Mouse (Mus musculus) skeletal muscle tissue, adult 2 months (tissue): Measurements from ENCODE around the gene Lrrn4cl.
"Not testable (repeated sequence)": the region's sequence is repeated elsewhere in the genome, so short reads cannot be mapped to it uniquely, and the experiment has no call there.

Experiments
- DNase-seq: peaks from one replicate; pipeline ENCODE4 v3.0.0-alpha.2; 2012; ENCODE audit warnings: low read depth, low spot score

The Lrrn4cl gene

DNA sequence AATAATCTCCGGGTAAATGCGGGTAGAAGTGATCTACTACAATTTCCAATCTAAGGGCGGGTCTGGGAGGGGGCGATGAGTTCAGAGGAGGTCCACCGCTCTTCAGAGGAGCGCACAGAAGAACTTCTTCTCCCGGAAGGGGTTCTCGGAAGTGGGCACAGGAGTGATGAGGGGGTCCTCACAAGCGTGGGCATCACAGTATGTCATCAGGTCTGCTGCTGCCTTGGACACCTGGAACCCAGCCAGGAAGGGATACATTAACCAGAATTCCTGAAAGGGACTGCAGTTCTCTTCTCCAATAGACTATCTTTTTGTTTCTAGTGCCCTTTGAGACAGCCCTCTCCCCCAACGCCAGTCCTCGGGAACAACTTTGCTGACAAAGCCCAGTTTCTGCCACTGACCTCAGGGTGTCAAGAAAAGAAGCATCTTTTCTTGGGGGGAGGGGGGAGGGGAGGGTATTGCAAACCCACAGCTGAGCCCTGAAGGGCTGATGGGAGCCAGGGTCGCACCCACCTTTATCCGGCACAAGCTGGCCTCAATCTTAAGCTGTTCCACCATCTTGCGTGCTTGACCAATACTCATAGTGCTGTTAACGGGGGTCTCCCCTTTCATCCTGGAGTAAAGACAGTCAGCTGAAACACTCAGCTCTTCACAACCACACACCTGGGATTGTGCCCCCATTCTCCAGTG, 12.4 kb upstream of the Lrrn4cl start:
- DNase-seq = peak; percentile 41

DNA sequence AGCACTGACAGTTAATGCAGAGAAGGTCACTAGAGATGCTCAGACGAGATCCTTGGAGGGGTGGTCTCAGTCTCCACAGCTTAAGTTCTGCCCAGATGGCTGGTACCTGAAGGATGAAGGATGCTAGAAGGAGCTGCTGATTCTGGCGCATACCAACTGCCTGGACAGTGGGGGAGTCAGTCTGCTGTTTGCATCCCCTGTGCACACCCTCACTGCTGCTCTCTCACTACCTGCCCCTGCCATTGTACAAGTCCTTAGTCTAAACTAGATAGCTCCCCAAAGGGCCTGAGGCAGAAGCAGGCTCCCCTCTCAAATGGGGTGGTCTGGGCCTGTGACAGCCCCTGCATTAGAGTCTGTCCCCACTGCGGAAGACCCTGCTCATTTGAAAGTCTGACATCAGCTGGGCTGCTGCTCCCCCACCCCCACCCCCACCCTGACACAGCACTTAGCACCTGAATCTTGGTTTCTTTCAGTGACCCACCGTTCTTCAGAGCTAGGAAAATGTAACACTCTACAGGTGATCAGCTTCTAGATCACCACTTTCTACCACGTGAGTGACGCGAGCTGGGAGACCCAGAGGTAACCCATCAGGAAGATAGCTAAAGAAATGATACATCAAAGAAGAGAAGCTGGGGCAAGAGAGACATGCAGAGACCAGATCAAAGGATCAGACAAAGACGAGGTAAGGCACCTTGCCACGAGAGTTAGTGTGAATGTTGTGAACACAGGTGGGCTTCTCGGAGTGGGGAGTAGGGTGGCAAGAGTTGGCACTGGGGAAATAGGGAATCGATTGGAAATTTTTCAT, 11.3 kb upstream of the Lrrn4cl start, which contains the start of gene Gng3:
TSS of gene Gng3 (minus strand) at position 92 of the 805 bp plus-strand sequence.
- no peak for DNase-seq

DNA sequence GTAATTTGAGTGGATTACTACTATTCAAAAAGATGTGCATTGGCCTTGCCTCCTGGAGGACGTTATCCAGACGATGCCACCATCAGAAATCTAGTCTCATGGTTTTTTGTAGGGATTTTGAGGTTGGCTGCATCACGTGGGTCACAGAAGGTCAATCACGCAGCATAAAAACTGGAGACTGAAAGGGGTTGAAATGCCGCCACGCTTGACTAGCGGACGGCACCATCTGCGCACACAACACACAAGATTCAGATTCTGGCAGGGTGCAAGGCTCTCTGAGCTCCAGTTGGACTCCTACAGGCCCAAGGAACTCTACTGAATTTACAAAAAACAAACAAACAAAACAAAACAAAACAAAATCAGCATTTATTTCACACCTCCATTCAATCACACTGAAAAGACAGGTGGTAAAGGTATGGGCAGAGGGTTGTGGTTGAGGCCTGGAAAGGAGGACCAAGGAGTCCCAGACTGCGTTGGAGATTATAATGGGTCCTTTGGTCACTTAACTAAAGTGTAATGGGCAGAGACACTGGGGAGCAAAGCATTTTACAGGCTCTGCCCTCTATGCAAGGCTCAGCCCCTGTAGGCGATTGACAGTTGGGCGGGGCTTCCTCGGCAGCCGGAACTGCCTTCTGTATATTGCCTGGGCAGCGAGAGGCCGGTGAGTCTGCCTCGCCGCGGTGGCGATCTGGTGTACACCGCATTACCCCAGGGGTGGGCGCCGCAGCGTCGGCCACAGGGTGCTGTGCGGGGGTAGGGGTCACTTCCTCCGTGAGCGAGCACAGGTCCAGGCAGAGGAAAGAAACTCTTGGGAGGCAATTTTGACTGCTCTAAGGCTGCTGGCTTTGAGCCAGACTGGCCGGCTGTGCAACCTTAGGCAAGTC, 10.4 kb upstream of the Lrrn4cl start:
- peak; percentile 54 for DNase-seq

DNA sequence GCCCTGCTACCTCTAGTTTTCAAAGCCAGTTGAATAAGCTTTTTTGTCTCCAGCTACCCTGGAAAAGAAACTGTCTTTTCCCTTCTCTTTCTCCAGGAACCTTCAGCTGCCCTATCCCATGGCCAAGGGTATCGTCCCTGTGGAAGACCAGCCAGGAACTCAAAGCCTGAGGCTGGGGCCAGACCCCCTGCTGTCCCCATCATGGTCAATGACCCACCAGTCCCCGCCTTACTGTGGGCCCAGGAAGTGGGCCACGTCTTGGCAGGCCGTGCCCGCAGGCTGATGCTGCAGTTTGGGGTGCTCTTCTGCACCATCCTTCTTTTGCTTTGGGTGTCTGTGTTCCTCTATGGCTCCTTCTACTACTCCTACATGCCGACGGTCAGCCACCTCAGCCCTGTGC, 9.6 kb upstream of the Lrrn4cl start:
- no peak for DNase-seq

DNA sequence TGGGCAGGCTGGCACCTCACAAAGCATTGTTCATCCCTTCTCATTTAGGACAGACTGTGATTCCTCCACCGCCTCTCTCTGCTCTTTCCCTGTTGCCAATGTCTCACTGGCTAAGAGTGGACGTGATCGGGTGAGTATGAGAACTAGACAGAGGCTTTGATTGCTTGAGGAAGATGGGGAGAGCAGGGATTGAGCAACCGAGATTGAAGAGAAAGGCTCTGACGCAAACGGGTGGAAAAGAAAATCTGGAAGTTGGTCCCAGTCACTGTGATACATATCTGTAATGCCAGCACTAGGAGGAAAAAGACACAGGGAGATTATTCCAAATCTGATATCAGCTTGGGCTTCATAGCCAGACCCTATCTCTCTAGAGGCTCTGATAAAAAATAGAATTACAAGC, 7.6 kb upstream of the Lrrn4cl start:
- no peak for DNase-seq

DNA sequence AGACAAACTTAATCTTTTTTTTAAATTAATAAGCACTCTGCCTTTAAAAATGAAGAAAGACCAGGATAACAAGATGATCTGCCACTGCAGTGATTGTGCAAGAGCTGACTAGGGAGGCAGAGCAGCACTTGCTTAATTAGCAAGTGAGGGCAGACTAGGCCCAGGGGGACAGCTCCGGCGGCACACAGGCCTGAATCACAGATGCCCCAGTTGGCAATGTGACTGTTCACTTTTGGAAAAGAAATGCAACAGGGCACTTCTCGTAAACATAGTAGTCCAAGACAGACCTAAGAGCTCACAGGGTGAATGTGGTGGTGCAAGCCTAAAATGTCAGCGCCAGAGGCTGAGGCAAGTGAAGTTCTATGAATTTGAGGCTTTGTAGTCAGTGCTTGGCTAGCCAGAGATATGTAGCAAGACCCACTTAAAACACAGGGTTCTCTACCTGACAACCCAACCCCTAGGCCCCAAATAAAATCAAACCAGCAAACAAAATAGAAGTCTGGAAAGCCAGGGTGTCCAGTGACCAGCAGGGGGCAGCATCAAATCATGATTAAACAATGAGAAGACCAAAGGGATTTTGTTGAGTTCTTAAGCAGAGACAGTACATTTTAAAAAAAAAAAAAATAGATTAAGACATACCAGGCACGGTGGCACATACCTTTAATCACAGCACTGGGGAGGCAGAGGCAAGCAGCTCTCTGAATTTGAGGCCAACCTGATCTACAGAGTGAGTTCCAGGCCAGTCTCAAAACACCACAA, 6.0 kb upstream of the Lrrn4cl start:
- peak; percentile 56 for DNase-seq

DNA sequence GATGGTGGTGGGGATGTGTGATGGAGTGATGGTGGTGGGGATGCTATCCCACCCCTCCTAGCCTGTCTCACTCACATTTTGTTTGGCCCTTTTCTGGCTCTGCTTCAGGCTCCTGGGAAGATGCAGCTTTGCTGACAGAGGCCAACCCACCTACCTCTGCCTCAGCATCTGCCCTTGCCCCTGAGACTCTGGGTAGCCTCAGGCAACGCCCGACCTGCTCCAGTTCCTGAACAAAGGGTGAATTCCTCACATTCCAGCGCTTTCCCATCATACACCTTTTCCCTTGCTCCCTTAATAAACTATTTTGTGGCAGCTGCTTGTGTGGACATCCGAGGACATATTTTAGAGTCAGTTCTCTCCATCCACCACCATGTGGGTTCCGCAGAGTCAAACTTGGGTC, 2.2 kb upstream of the Lrrn4cl start:
- DNase-seq = no peak

DNA sequence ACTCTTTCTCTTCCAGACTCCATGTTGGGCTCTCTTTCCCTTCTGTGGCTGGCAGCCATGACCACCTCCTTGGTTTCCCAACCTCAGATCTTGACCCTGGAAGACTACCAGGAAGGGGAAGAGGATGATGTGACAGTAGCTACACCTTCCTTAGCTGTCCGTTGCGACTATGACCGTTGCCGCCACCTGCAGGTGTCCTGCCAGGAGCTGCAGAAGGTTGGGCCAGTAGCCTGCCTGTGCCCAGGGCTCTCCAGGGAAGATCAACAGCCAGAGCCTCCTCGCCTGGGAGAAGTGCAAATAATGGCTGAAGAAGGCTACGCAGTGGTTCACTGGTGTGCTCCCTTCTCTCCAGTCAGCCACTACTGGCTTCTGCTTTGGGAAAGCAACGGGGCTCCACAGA, 1.1 kb downstream of the Lrrn4cl start:
- no peak for DNase-seq

DNA sequence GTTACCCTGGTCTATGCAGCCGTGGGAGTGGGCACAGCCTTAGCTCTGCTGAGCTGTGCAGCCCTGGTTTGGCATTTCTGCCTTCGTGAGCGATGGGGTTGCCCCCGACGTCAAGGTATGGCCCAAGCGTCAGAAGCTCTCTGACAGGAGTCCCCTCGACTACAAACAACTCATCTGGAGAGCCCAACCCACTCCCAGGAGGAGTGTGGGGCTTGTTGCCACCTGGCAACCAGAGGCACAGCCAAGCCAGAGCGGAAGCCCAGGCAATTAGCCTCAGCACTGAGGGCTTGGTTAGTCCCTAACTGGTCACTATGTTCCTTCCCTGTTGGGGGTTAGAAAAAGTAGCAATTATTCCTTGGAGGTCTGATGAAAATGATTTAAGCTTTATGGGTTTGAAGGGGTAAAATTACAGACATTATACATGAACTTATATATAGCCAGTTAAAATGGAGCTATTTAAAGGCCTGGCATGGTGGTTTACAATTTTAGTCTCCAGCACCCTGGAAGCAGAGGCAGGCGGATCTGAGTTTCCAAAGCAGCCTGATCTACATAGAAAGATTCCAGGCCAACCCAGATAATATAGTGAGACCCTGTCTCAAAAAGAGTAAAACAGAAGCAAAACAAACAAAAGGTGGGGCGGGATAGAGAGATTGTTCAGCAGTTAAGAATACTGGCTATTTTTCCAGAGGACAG, 1.8 kb downstream of the Lrrn4cl start:
- peak; percentile 59 for DNase-seq

DNA sequence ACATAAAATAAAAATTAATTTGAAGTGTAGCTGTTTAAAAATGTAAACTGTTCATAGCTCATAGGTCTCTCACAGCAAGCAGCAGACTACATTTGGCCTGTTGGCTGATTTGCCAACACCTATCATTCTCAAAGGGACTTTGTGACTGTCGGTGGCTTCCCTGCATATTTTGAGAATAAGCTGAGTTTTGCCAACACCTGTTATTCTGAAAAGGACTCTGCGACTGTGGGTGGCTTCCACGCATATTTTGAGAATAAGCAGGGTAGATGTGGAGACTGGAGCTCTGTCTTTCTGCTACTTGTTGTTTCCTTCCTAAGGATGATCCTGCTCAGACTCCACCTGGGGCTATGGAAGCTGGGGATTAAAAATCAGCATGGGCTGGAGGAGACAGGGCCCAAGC, 2.5 kb downstream of the Lrrn4cl start:
- no peak for DNase-seq

DNA sequence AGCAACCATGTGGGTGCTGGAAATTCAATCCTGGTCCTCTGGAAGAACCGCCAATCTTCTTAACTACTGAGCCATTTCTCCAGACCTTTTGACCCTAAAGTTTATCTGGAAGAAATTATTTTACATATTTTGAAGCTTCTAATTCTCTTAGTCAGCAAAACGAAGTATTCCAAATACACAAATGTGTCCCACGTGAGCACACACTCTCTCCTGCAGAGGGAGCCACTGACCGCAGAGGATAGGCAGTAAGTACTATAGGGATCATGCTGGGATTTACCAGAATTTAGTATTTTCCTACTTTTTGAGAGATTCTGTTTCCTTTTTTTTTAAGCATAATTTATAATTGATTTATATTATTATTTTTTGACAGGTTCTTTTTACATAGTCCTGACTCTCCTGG, 7.1 kb downstream of the Lrrn4cl start:
- DNase-seq = no peak

DNA sequence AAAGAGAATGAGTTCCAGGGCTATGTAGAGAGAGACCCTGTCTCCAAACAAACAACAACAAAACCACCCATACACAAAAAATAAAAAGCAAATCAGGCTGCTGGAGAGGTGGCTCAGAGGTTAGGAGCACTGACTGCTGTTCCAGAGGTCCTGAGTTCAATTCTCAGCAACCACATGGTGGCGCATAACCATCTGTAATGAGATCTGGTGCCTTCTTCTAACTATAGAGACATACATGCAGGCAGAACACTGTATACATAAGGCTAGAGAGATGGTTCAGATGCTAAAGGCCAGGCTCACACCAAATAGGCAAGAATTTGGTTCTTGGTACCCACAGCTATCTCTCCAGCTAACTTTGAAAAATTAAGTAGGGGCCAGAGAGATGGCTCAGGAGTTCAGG, 8.4 kb downstream of the Lrrn4cl start:
- DNase-seq = no peak

DNA sequence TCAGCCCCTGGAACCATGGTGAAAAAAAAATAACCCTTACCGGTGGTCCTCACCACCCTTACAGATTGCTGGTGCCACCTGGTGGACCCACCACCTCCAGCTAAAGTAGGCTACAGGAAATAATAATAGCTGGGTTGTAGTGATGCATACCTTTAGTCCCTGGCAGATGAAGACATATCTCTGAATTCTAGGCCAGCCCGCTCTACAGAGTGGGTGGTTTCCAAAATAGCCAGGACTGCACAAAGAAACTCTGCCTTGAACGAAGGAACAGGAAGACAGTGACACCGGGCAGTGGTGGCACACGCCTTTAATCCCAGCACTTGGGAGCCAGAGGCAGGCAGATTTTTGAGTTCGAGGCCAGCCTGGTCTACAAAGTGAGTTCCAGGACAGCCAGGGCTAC, 13.7 kb downstream of the Lrrn4cl start:
- no peak for DNase-seq

DNA sequence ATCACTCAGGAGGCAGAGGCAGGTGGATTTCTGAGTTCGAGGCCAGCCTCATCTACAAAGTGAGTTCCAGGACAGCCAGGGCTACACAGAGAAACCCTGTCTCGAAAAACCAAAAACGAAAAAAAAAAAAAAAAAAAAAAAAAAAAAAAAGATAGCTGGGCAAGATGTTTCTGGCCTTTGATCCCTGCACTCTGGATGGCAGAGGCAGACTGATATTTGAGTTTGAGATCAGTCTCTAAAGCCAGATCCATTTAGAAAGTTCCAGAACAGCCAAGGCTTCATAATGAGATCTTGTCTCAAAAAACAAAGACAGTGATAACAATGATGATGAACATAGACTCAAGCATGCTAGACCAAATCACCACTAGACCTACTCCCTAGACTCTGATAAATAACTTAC, 19.8 kb downstream of the Lrrn4cl start:
- not testable (repeated sequence) for DNase-seq

DNA sequence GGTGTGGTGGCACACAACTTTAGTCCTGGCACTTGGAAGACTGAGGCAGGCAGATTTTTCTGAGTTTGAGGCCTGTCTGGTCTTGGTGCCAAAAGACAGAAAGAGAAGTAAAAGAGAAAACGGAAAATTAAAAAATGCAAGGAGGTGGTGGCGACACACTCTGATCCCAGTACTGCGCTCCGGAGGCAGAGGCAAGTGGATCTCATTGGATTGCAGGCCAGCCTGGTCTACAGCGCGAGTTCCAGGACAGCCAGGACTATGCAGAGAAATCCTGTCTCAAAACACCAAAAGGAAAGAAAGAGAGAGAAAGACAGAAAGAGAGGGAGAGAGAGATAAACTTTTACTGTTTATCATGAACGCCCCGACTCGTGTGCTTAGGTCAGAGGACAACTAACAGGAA, 20.3 kb downstream of the Lrrn4cl start:
- DNase-seq = no peak

DNA sequence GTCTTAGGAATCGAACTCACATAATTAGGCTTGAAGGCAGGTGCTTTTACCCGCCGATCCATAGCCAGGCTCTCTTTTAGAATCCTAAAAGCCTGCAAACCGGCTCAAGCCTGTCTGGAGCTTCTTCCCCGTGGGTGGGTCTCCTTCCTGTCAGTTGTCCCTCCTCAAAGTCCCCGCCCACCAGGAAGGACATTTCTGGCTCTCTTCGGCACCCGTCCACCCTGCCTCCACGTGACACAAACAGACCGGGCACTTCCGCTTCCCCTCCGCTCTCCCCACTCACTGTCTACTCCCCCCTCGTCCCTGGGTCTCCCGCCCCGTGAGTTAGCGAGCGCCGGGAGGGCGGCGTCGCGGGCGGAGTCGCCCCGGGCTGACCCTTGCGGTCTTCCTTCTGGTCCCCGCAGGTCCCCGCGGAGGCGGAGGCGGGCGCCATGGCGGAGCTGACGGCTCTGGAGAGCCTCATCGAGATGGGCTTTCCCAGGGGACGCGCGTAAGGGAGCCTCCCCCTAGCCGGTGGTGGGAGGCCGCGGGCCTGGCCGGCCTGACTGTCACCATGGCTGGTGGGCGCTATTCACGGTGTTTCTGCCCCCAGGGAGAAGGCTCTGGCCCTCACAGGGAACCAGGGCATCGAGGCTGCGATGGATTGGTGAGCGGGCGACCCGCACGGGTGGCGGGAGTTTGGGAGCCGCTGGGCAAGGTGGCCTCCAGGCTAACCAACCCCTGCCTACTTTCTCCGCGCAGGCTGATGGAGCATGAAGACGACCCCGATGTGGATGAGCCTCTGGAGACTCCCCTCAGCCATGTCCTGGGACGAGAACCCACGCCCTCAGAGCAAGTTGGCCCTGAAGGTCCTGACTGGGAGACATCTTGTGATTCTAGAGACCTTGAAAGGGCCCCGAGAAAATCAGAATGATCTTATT, 21.0 kb downstream of the Lrrn4cl start, which contains the start of gene Ubxn1:
TSS of gene Ubxn1 (plus strand) at position 230 of the 920 bp plus-strand sequence.
- DNase-seq = peak; percentile 96

DNA sequence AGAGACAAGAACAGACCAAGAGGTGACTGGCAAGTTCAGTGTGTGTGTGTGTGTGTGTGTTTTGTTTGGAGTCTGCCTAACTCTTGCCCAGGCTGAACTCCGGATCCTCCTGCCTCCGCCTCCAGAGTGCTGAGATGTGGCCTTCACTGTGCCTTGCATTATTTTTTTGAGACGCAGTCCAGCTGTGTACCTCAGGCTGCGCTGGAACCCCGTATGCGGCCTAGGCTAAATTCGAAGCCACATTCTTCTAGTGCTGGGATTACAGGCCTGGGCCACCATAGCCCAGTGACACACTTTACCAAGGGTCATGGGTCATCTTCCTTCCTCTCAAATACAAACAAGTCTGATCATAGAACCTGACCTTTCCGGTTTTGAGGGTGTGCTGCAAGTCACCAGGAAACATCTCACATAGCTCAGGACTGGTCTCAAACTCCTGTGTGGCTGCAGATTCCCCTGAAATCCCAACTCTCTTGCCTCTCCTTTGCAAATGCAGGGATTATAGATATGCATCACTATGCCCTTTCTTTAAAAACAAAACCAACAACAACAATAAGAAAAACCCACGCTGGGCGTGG, 21.8 kb downstream of the Lrrn4cl start:
- DNase-seq = no peak

DNA sequence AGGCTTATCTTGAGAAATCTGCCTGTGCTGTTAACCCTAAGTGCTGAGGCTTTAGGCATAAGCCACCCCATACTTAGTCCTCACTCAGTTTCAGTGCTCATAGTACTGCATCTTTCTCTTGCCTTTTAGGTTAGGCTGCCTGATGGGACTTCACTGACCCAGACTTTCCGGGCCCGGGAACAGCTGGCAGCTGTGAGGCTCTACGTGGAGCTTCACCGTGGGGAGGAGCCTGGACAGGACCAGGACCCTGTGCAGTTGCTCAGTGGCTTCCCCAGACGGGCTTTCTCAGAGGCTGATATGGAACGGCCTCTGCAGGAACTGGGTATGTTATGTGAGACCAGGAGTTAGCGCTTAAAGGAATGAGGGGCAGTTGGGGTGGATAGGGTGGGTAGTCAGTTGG, 24.5 kb downstream of the Lrrn4cl start:
- DNase-seq = no peak

DNA sequence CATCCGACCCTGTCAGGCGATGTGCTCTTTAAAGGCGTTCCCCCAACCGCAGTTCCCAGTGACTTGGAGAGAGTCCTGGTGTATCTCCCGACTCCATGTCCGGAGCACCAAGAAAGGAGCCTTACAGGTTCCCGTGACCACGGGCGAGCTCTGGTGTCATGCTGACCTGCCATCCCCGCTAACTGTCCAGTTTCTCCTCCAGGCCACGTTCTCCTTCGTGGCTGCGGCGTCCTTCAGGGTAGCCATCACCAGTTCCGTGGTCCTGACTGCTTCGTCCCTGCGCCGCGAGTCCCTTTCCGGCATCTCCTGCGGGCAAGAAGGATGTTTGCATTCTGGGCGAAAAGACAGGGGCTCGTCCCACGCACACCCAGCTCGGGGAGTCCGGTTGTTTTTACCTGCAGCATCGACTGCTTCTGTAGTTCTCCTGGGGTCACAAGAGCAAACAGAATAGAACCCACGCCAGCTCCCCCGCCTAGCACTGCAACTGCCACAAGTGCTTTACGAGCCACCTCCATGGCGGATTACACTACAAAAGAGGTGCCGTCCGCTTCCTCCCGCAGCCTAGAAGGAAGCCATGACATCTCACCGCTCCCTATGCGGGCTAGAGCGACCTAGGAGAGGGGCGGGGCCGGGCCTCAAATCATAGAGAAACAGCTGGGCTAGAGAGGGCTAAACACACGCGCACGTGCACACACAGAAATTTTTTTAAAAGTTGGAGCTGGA, 29.9 kb downstream of the Lrrn4cl start, which contains the start of gene Uqcc3:
TSS of gene Uqcc3 (minus strand) at position 613 of the 723 bp plus-strand sequence.
- peak; percentile 71 for DNase-seq
